Mouse (Mus musculus): Measurements from ENCODE around the gene Phykpl.

DNA sequence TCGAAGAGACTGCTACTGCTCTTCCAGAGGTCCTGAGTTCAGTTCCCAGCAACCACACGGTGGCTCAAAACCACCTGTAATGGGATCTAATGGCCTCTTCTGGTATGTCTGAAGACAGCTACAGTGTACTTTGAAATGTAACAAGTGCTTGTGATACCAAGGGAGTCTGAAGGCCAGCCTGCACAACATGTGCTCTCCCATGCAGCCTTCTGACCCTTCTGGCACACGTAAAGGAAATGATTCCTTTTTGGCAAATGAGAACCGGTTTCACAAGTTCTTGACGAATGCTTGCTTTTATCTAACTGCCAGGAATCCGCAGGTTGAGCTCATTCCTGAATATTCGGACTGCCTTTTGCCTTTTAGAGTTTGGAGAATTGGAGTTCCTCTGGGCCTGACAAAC, 30.6 kb downstream of the Phykpl start:
- TF ChIP-seq CTCF (IDR thresholded peaks at IDR 0.05; ENCODE audit: low read depth) (no peak), EP300 (optimal IDR thresholded peaks at IDR 0.05) (no peak)

Measured in stomach, postnatal 0 days (tissue).